In the genomic region with DNA sequence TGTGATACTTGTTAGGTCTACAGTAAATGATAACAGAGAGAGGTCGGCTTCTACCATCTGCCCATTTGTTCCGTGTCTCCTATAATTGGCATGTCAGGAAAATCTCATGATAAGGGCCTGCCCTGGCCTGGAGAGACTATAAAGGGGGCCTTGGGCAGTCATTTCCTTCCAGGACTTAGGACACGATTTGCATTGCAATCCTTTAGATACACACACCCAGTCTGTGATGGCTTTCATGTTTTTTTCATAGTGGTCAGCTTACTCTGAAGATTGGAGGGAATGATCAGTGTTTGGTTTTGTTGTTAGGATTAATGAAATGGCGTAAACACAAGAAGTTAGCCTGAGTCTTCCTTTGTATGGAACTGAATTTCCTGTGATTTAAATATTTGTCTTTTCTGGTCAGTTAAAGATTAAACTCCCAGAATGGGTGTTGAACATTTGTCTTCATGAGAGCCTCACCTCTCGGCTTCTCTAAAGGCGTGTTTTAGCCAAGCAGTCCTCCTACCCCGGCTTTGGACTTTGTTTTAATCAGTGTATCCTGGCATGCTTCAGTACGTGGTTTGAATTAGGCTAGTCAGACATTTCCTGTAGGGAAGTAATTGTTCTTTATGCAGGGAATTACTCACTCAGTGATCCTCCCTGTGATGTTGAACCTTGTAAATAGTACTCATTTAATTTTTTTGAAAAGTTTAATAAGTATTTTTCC, we compare ENCODE assay signal across 8 mouse cellular contexts.
DNase-seq lines count a peak whose midpoint lies in the region; ATAC-seq and TF ChIP-seq lines count a peak whose summit lies in the region.

No protein-coding gene starts in this region.

- ATAC-seq in forebrain, embryonic 14.5 days, result no peak
- ATAC-seq in forebrain, embryonic 11.5 days (replicated peaks; ENCODE audit: low FRiP score), result no peak
- peak; percentile 81 for ATAC-seq in intestine, embryonic 16.5 days
- peak; percentile 57; the same call in 1 of the 2 replicates for ATAC-seq in lung, embryonic 15.5 days (ENCODE audit: borderline replicate concordance, extremely low read depth, low FRiP score, low TSS enrichment)
- ATAC-seq in granulocyte monocyte progenitor cell, adult 5-6 weeks (replicated peaks; ENCODE audit: poor library complexity, severe bottlenecking), result no peak

- peak overlapping the region; percentile 52; the same call in 1 of the 2 replicates for H3K27ac ChIP-seq in forebrain, embryonic 14.5 days (ENCODE audit: low read depth, low read length)
- H3K27ac ChIP-seq in forebrain, embryonic 11.5 days (ENCODE audit: low read depth, low read length), result no peak overlapping the region
- H3K27ac ChIP-seq in ES-E14 (ENCODE audit: insufficient read depth, low read depth, low read length, poor library complexity, severe bottlenecking), result peak overlapping the region; percentile 8; the same call in 1 of the 2 replicates
- peak overlapping the region; percentile 58 for H3K27ac ChIP-seq in intestine, embryonic 16.5 days (ENCODE audit: low read length)
- peak overlapping the region; percentile 69 for H3K27ac ChIP-seq in lung, embryonic 15.5 days

- DNase-seq in forebrain, embryonic 14.5 days (ENCODE audit: low spot score), result no peak
- no peak for DNase-seq in forebrain, embryonic 11.5 days (ENCODE audit: low spot score)
- no peak for DNase-seq in ES-E14 (ENCODE audit: low read depth, low spot score)
- no peak for DNase-seq in thymus, postnatal 0 days (ENCODE audit: low spot score)
- no peak for DNase-seq in cerebellum, postnatal 36 days

- no peak overlapping the region for H3K4me2 ChIP-seq in forebrain, embryonic 14.5 days (ENCODE audit: low read length)
- H3K4me2 ChIP-seq in forebrain, embryonic 11.5 days (ENCODE audit: low read depth, low read length, severe bottlenecking), result no peak overlapping the region
- peak overlapping the region; percentile 3; the same call in 1 of the 2 replicates for H3K4me2 ChIP-seq in intestine, embryonic 16.5 days (ENCODE audit: low read depth, low read length)
- H3K4me2 ChIP-seq in lung, embryonic 15.5 days, result no peak overlapping the region

- peaks cover 6% of the 10 kb centered on the region; the same call in 1 of the 2 replicates for H3K4me1 ChIP-seq in forebrain, embryonic 14.5 days (ENCODE audit: control insufficient read depth, insufficient read depth, low read length)
- peaks cover 7% of the 10 kb centered on the region; the same call in 1 of the 2 replicates for H3K4me1 ChIP-seq in forebrain, embryonic 11.5 days (replicated peaks; ENCODE audit: control insufficient read depth, insufficient read depth, low read length)
- H3K4me1 ChIP-seq in ES-E14 (ENCODE audit: control insufficient read depth in 2 of 2, insufficient read depth in 2 of 2, low read length in 2 of 2, poor library complexity in 1 of 2), result peaks cover 9 to 12% of the 10 kb centered on the region in 2 experiments
- peaks cover 23% of the 10 kb centered on the region for H3K4me1 ChIP-seq in intestine, embryonic 16.5 days (ENCODE audit: control insufficient read depth, insufficient read depth, low read length)
- H3K4me1 ChIP-seq in lung, embryonic 15.5 days, result peaks cover 25% of the 10 kb centered on the region

- 14% methylated on average over 8 of the region's 8 CpGs for WGBS in forebrain, embryonic 14.5 days
- WGBS in forebrain, embryonic 11.5 days, result 14% methylated on average over 8 of the region's 8 CpGs
- WGBS in intestine, embryonic 16.5 days, result 11% methylated on average over 8 of the region's 8 CpGs
- whole genome bisulfite sequencing in lung, embryonic 15.5 days, result 8% methylated on average over 8 of the region's 8 CpGs

- in situ Hi-C loops in ES-E14 (cut with MboI; ENCODE audit: low sequenced_read_pairs in 2 of 2, unreplicated experiment in 2 of 2), result no loop called here

- no peaks in the 10 kb centered on the region for H3K9me3 ChIP-seq in forebrain, embryonic 14.5 days (replicated peaks; ENCODE audit: control insufficient read depth, low read length)
- H3K9me3 ChIP-seq in forebrain, embryonic 11.5 days (ENCODE audit: control insufficient read depth, low read length), result no peaks in the 10 kb centered on the region
- no peaks in the 10 kb centered on the region for H3K9me3 ChIP-seq in ES-E14 (ENCODE audit: control insufficient read depth, insufficient read depth, low read depth, low read length)
- H3K9me3 ChIP-seq in intestine, embryonic 16.5 days (ENCODE audit: control insufficient read depth, low read length), result no peaks in the 10 kb centered on the region
- H3K9me3 ChIP-seq in lung, embryonic 15.5 days, result no peaks in the 10 kb centered on the region

- H3K4me3 ChIP-seq in forebrain, embryonic 14.5 days (ENCODE audit: low read depth, low read length), result no peak overlapping the region
- H3K4me3 ChIP-seq in forebrain, embryonic 11.5 days (ENCODE audit: low read depth, low read length), result no peak overlapping the region
- no peak overlapping the region for H3K4me3 ChIP-seq in ES-E14 (ENCODE audit: insufficient read depth in 1 of 2, low read depth in 1 of 2, low read length in 2 of 2, poor library complexity in 1 of 2, severe bottlenecking in 1 of 2)
- no peak overlapping the region for H3K4me3 ChIP-seq in intestine, embryonic 16.5 days (ENCODE audit: low read length)
- H3K4me3 ChIP-seq in lung, embryonic 15.5 days, result no peak overlapping the region

- no peaks in the 10 kb centered on the region for H3K27me3 ChIP-seq in forebrain, embryonic 14.5 days (replicated peaks; ENCODE audit: control insufficient read depth, insufficient read depth, low read length)
- H3K27me3 ChIP-seq in forebrain, embryonic 11.5 days (ENCODE audit: control insufficient read depth, insufficient read depth, low read length), result no peaks in the 10 kb centered on the region
- no peaks in the 10 kb centered on the region for H3K27me3 ChIP-seq in intestine, embryonic 16.5 days (replicated peaks; ENCODE audit: control insufficient read depth, insufficient read depth, low read length)
- no peaks in the 10 kb centered on the region for H3K27me3 ChIP-seq in lung, embryonic 15.5 days

- H3K9ac ChIP-seq in forebrain, embryonic 14.5 days (ENCODE audit: low read length), result no peak overlapping the region
- H3K9ac ChIP-seq in forebrain, embryonic 11.5 days (ENCODE audit: low read length), result no peak overlapping the region
- H3K9ac ChIP-seq in ES-E14 (ENCODE audit: insufficient read depth, low read depth, low read length, poor library complexity, severe bottlenecking), result no peak overlapping the region
- no peak overlapping the region for H3K9ac ChIP-seq in intestine, embryonic 16.5 days (ENCODE audit: low read depth, low read length)
- no peak overlapping the region for H3K9ac ChIP-seq in lung, embryonic 15.5 days

- no peaks in the 10 kb centered on the region for H3K36me3 ChIP-seq in forebrain, embryonic 14.5 days (ENCODE audit: control insufficient read depth, insufficient read depth, low read length)
- H3K36me3 ChIP-seq in forebrain, embryonic 11.5 days (ENCODE audit: control insufficient read depth, insufficient read depth, low read length), result no peaks in the 10 kb centered on the region
- H3K36me3 ChIP-seq in ES-E14 (ENCODE audit: control insufficient read depth, insufficient read depth, low read length, poor library complexity, severe bottlenecking), result no peaks in the 10 kb centered on the region; the same call in 1 of the 2 replicates
- no peaks in the 10 kb centered on the region for H3K36me3 ChIP-seq in intestine, embryonic 16.5 days (ENCODE audit: control insufficient read depth, insufficient read depth, low read length)
- H3K36me3 ChIP-seq in lung, embryonic 15.5 days, result no peaks in the 10 kb centered on the region

TF ChIP-seq in ES-E14, 5 proteins besides CTCF, POLR2A, EP300 and RAD21:
- TF ChIP-seq HCFC1 (IDR thresholded peaks at IDR 0.05; ENCODE audit: borderline replicate concordance, insufficient read depth, low read length), result no peak
- no peak for TF ChIP-seq ZNF384 (IDR thresholded peaks at IDR 0.05; ENCODE audit: low read depth, low read length)
- no peak for TF ChIP-seq ZC3H11A (IDR thresholded peaks at IDR 0.05; ENCODE audit: borderline replicate concordance, low read depth, low read length)
- TF ChIP-seq MAFK (IDR thresholded peaks at IDR 0.05; ENCODE audit: insufficient read depth, low read depth, low read length), result no peak
- no peak for TF ChIP-seq CHD2 (IDR thresholded peaks at IDR 0.05; ENCODE audit: low read depth, low read length)

Comparison
In these comparisons a context has a peak if more than half of its experiments do, and no peak if none do; other contexts are left out.
1. ATAC-seq: peak in intestine, embryonic 16.5 days (single experiment) and lung, embryonic 15.5 days (single experiment); none in forebrain, embryonic 14.5 days (single experiment), forebrain, embryonic 11.5 days (single experiment) and granulocyte monocyte progenitor cell, adult 5-6 weeks (single experiment).